Mouse (Mus musculus): Measurements from ENCODE around the gene Sox12.
"Not testable (repeated sequence)": the region's sequence is repeated elsewhere in the genome, so short reads cannot be mapped to it uniquely, and the experiment has no call there.

The Sox12 gene

GRCm38 (mm10) chr2:152397680-152398435 lies at the start of gene Sox12:
Gene Sox12 (minus strand): TSS chr2:152398063.
- DNase-seq (ENCODE audit: low spot score in 2 of 2): peak; percentile 99 to 100

- no peak for DNase-seq (ENCODE audit: low spot score in 2 of 2)
Observed at GRCm38 (mm10) chr2:152447461-152447860, 49.6 kb upstream of the Sox12 start.

- DNase-seq (ENCODE audit: low spot score in 2 of 2): no peak
Observed at GRCm38 (mm10) chr2:152446642-152447041, 48.8 kb upstream of the Sox12 start.

GRCm38 (mm10) chr2:152443281-152443680 lies 45.4 kb upstream of the Sox12 start:
- DNase-seq (ENCODE audit: low spot score in 2 of 2): peak; percentile 65 to 66

- DNase-seq (ENCODE audit: low spot score in 2 of 2): no peak
Observed at GRCm38 (mm10) chr2:152442322-152442721, 44.5 kb upstream of the Sox12 start.

- DNase-seq (ENCODE audit: low spot score in 2 of 2): no peak
Observed at GRCm38 (mm10) chr2:152439833-152440232, 42.0 kb upstream of the Sox12 start.

- DNase-seq (ENCODE audit: low spot score in 2 of 2): no peak
Observed at GRCm38 (mm10) chr2:152438963-152439362, 41.1 kb upstream of the Sox12 start.

- peak; percentile 85 to 91 for DNase-seq (ENCODE audit: low spot score in 2 of 2)
Observed at GRCm38 (mm10) chr2:152436983-152437860, 39.4 kb upstream of the Sox12 start.

- no peak for DNase-seq (ENCODE audit: low spot score in 2 of 2)
Observed at GRCm38 (mm10) chr2:152436405-152436901, 38.6 kb upstream of the Sox12 start.

- not testable (repeated sequence) for DNase-seq (ENCODE audit: low spot score in 2 of 2)
Observed at GRCm38 (mm10) chr2:152428481-152428880, 30.6 kb upstream of the Sox12 start.

GRCm38 (mm10) chr2:152427493-152427892 lies 29.6 kb upstream of the Sox12 start:
- peak; percentile 73 to 76 for DNase-seq (ENCODE audit: low spot score in 2 of 2)

- no peak for DNase-seq (ENCODE audit: low spot score in 2 of 2)
Observed at GRCm38 (mm10) chr2:152415786-152416185, 17.9 kb upstream of the Sox12 start.

- DNase-seq (ENCODE audit: low spot score in 2 of 2): no peak
Observed at GRCm38 (mm10) chr2:152415287-152415686, 17.4 kb upstream of the Sox12 start, which contains the start of gene 6820408C15Rik. Gene 6820408C15Rik (plus strand): TSS chr2:152415587.

- peak; percentile 93 for DNase-seq (ENCODE audit: low spot score in 2 of 2)
Observed at GRCm38 (mm10) chr2:152414591-152415165, 16.8 kb upstream of the Sox12 start, which contains the start of gene Zcchc3. Gene Zcchc3 (minus strand): TSS chr2:152415027.

- DNase-seq (ENCODE audit: low spot score in 2 of 2): peak in 1 of 2 experiments; percentile 52
Observed at GRCm38 (mm10) chr2:152413765-152414584, 16.1 kb upstream of the Sox12 start.

- no peak for DNase-seq (ENCODE audit: low spot score in 2 of 2)
Observed at GRCm38 (mm10) chr2:152413158-152413764, 15.4 kb upstream of the Sox12 start.

GRCm38 (mm10) chr2:152412526-152413157 lies 14.8 kb upstream of the Sox12 start:
- DNase-seq (ENCODE audit: low spot score in 2 of 2): no peak

GRCm38 (mm10) chr2:152411471-152411870 lies 13.6 kb upstream of the Sox12 start:
- DNase-seq (ENCODE audit: low spot score in 2 of 2): no peak

- peak; percentile 93 to 94 for DNase-seq (ENCODE audit: low spot score in 2 of 2)
Observed at GRCm38 (mm10) chr2:152410971-152411371, 13.1 kb upstream of the Sox12 start.

- no peak for DNase-seq (ENCODE audit: low spot score in 2 of 2)
Observed at GRCm38 (mm10) chr2:152409781-152410180, 11.9 kb upstream of the Sox12 start.
